Mouse (Mus musculus) megakaryocyte, embryonic 14.5 days (primary cell): ENCODE data around the gene Smarce1. TPM values are rescaled to one million over a fixed set of nuclear protein-coding genes. Genes with fewer than 3 reads are reported as not detected.

Experiments used
- H3K27me3 ChIP-seq: replicated peaks from 2 replicates; pipeline ENCODE3; 2012; ENCODE audit warnings: inconsistent platforms
- H3K36me3 ChIP-seq: replicated peaks from 2 replicates; pipeline ENCODE3; 2012; ENCODE audit warnings: low read length, inconsistent platforms, mixed read lengths
- H3K4me1 ChIP-seq: 2 replicates; pipeline ENCODE4 v1.6.1; 2012; ENCODE audit warnings: inconsistent platforms
- H3K4me3 ChIP-seq: replicated peaks from 2 replicates; pipeline ENCODE3; 2012; ENCODE audit warnings: moderate library complexity, mild to moderate bottlenecking, inconsistent platforms
- H3K9me3 ChIP-seq: 2 replicates; pipeline ENCODE4 v1.6.1; 2012; ENCODE audit warnings: inconsistent platforms
- FLI1 ChIP-seq: IDR thresholded peaks from 2 replicates; pipeline ENCODE4 v1.6.1; 2012; ENCODE audit warnings: low read length, inconsistent platforms, mixed read lengths
- GATA1 ChIP-seq: IDR thresholded peaks from 3 replicates; pipeline ENCODE4 v1.6.1; 2012; ENCODE audit warnings: mixed read lengths, low read length, inconsistent platforms, borderline replicate concordance
- polyA plus RNA-seq: library from polyadenylated mRNA; stranded (reverse); fragments of >175 nt; gene quantifications from 2 replicates; pipeline ENCODE4 v1.2.3, GENCODE M21; 2012; ENCODE audit warnings: low replicate concordance; ENCODE audit not compliant: insufficient read depth

Gene Smarce1
- polyA plus RNA-seq, 1 experiment: 370 TPM

- Histone ChIP-seq H3K27me3 (no peaks in the 10 kb centered on the region), H3K9me3 (no peaks in the 10 kb centered on the region), H3K4me1 (no peaks in the 10 kb centered on the region), H3K4me3 (no peak overlapping the region), H3K36me3 (peaks cover 40% of the 10 kb centered on the region)
- no peak for TF ChIP-seq GATA1
- no peak for TF ChIP-seq FLI1
These were observed 23.4 kb downstream of the Smarce1 start for GRCm38 (mm10) chr11:99207449-99207848.

DNA sequence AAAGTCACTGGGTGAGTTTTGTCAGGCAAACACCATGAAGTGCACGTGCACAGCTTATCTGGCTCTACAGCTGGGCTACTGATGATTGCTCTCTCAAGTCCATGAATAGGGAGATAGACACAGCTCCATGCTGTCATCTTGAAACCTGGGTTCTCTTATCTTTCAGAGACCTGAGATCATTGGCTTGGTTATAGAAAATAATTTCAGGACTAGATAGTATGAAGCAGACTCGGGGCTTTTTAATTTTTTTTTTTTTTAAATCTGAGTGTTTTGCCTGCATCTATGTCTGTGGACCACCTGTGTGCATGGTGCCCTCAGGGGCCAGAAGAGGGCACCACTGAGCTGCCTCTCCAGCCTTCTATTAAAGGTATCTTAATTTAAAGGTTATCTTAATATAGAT lies 23.9 kb downstream of the Smarce1 start:
- no peaks in the 10 kb centered on the region for H3K4me1 ChIP-seq
- no peak overlapping the region for H3K4me3 ChIP-seq

GRCm38 (mm10) chr11:99189154-99189582 lies 41.6 kb downstream of the Smarce1 start:
- H3K4me1 ChIP-seq: peaks cover 3% of the 10 kb centered on the region; the same call in 1 of the 2 replicates
- no peak for TF ChIP-seq FLI1
- no peak for TF ChIP-seq GATA1

More for the DNA sequence above, 23.9 kb downstream of the Smarce1 start:
- TF ChIP-seq FLI1: no peak
- no peak for TF ChIP-seq GATA1
- no peaks in the 10 kb centered on the region for H3K27me3 ChIP-seq
- peaks cover 35% of the 10 kb centered on the region for H3K36me3 ChIP-seq
- no peaks in the 10 kb centered on the region for H3K9me3 ChIP-seq

GRCm38 (mm10) chr11:99187348-99187747 lies 43.5 kb downstream of the Smarce1 start:
- no peaks in the 10 kb centered on the region for H3K36me3 ChIP-seq
- H3K4me3 ChIP-seq: no peak overlapping the region
- H3K4me1 ChIP-seq: peaks cover 9% of the 10 kb centered on the region
- peaks cover 8% of the 10 kb centered on the region for H3K9me3 ChIP-seq
- peaks cover 65% of the 10 kb centered on the region for H3K27me3 ChIP-seq
- no peak for TF ChIP-seq FLI1
- no peak for TF ChIP-seq GATA1

More at GRCm38 (mm10) chr11:99189154-99189582, 41.6 kb downstream of the Smarce1 start:
- H3K36me3 ChIP-seq: no peaks in the 10 kb centered on the region
- H3K27me3 ChIP-seq: peaks cover 49% of the 10 kb centered on the region
- peak overlapping the region; percentile 42 for H3K4me3 ChIP-seq
- H3K9me3 ChIP-seq: peaks cover 9% of the 10 kb centered on the region

- no peak for TF ChIP-seq GATA1
- TF ChIP-seq FLI1: no peak
- peaks cover 9% of the 10 kb centered on the region for H3K4me1 ChIP-seq
- peaks cover 66% of the 10 kb centered on the region for H3K27me3 ChIP-seq
- H3K4me3 ChIP-seq: no peak overlapping the region
- H3K36me3 ChIP-seq: no peaks in the 10 kb centered on the region
- H3K9me3 ChIP-seq: peaks cover 4% of the 10 kb centered on the region; the same call in 1 of the 2 replicates
These were observed 44.0 kb downstream of the Smarce1 start for GRCm38 (mm10) chr11:99186836-99187235.

- TF ChIP-seq GATA1 (no peak), FLI1 (no peak)
- H3K9me3 ChIP-seq: peaks cover 15% of the 10 kb centered on the region
- H3K4me3 ChIP-seq: peak overlapping the region; percentile 40
- peaks cover 6% of the 10 kb centered on the region; the same call in 1 of the 2 replicates for H3K4me1 ChIP-seq
- H3K27me3 ChIP-seq: peaks cover 47% of the 10 kb centered on the region
- H3K36me3 ChIP-seq: no peaks in the 10 kb centered on the region
These were observed 48.2 kb downstream of the Smarce1 start for GRCm38 (mm10) chr11:99182575-99182974.

- no peak overlapping the region for H3K4me3 ChIP-seq
- H3K27me3 ChIP-seq: peaks cover 38% of the 10 kb centered on the region
- TF ChIP-seq GATA1: no peak
- H3K9me3 ChIP-seq: peaks cover 15% of the 10 kb centered on the region
- H3K4me1 ChIP-seq: peaks cover 6% of the 10 kb centered on the region; the same call in 1 of the 2 replicates
- H3K36me3 ChIP-seq: no peaks in the 10 kb centered on the region
These were observed 50.7 kb downstream of the Smarce1 start for GRCm38 (mm10) chr11:99180071-99180470.

DNA sequence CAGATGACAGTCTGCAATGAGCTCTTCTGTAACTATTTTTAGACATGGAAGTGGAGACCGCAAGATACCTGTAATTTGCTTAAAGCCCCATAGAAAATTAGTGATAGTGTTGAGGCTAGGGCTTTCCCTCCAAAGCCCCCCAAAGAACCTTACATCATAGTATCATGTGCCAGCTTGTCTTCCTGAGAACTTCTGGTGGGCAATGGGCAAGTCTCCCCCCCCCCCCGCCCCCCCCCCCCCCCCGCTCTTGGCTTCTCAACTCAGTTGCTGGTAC lies 53.0 kb downstream of the Smarce1 start:
- peaks cover 25% of the 10 kb centered on the region for H3K27me3 ChIP-seq
- no peak overlapping the region for H3K4me3 ChIP-seq
- TF ChIP-seq FLI1 (no peak), GATA1 (no peak)
- H3K36me3 ChIP-seq: no peaks in the 10 kb centered on the region
- peaks cover 21% of the 10 kb centered on the region for H3K9me3 ChIP-seq
- peaks cover 5% of the 10 kb centered on the region; the same call in 1 of the 2 replicates for H3K4me1 ChIP-seq

DNA sequence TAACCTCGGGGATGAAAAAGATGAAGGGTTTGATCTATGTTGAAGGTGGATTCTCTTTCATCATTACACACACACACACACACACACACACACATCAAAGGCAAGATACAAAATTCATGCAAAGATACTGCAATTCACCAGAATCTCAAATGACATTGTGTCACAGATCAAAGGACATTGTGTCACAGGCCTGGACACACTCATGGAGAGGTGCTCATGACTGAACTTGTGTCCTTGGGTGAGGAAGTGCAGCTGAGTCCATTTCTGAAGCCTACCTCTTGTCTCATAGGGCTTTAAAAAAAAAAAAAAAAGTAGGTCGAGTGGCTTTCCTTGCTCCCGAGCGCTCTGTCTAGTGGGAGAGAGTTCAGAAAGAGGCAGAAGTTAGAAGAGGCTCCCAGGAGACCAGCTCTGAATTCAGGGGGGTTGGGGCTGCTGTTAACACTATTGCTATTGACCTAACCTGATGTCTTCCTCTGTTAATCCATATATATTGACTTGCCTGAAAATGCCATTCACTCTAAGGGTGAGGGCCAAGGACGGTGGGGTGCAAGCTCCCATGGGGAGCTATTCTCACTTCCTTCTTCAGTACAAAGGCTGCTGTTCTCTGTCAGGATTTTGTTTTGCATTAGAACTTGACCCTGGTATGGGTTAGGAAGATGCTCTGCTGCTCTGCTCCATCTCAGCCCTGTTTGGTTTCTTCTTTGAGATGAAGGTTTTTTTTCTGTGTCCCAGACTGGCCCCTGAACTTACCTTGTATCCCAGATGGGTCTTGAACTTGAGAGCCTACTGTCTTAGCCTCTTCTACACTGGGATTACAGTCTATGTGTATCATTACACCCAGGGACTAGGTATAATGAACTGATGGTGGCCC lies 53.5 kb downstream of the Smarce1 start:
- TF ChIP-seq FLI1 (no peak), GATA1 (no peak)
- peaks cover 19% of the 10 kb centered on the region for H3K27me3 ChIP-seq
- no peak overlapping the region for H3K4me3 ChIP-seq
- no peaks in the 10 kb centered on the region for H3K36me3 ChIP-seq
- H3K4me1 ChIP-seq: no peaks in the 10 kb centered on the region
- peaks cover 25% of the 10 kb centered on the region for H3K9me3 ChIP-seq

GRCm38 (mm10) chr11:99172002-99172401 lies 58.8 kb downstream of the Smarce1 start:
- H3K27me3 ChIP-seq: peaks cover 18% of the 10 kb centered on the region
- no peak overlapping the region for H3K4me3 ChIP-seq
- TF ChIP-seq FLI1: no peak
- no peak for TF ChIP-seq GATA1
- H3K4me1 ChIP-seq: no peaks in the 10 kb centered on the region
- H3K9me3 ChIP-seq: peaks cover 17% of the 10 kb centered on the region
- H3K36me3 ChIP-seq: no peaks in the 10 kb centered on the region

GRCm38 (mm10) chr11:99171442-99171841 lies 59.4 kb downstream of the Smarce1 start:
- TF ChIP-seq GATA1 (no peak), FLI1 (no peak)
- H3K4me1 ChIP-seq: no peaks in the 10 kb centered on the region

More at GRCm38 (mm10) chr11:99171442-99171841, 59.4 kb downstream of the Smarce1 start:
- Histone ChIP-seq H3K9me3 (peaks cover 17% of the 10 kb centered on the region), H3K4me3 (no peak overlapping the region), H3K36me3 (no peaks in the 10 kb centered on the region), H3K27me3 (peaks cover 18% of the 10 kb centered on the region)
